Mouse (Mus musculus) liver, embryonic 16.5 days (tissue): ENCODE results near the gene Ear10. TPM values are rescaled to one million over a fixed set of nuclear protein-coding genes. Genes with fewer than 3 reads are reported as not detected.

Source experiments
- polyA plus RNA-seq: library from polyadenylated mRNA; unstranded; fragments of >200 nt; fragmentation: Nextera tagmentation; extraction: Ambion mirVana; gene quantifications from 2 replicates; pipeline ENCODE4 v1.2.1, GENCODE M21; 2015

Gene Ear10
- polyA plus RNA-seq, 1 experiment from 2014 or later: not detected

Other genes starting within 250 kb of the Ear10 start
- not detected in 2 replicates for gene Gm8165, start 246.4 kb downstream of the Ear10 start, polyA plus RNA-seq
- 0.08 and 0.50 TPM in 2 replicates for gene Gm7324, start 225.7 kb downstream of the Ear10 start, polyA plus RNA-seq
- gene Gm16506, start 196.1 kb downstream of the Ear10 start, polyA plus RNA-seq: not detected in 2 replicates
- not detected in 2 replicates for gene Gm6526, start 175.7 kb downstream of the Ear10 start, polyA plus RNA-seq
- not detected in 2 replicates for gene Gm8180, start 138.8 kb downstream of the Ear10 start, polyA plus RNA-seq
- gene Ear1, start 48.0 kb downstream of the Ear10 start, polyA plus RNA-seq: 16.2 and 16.7 TPM in 2 replicates
- 8.3 and 8.8 TPM in 2 replicates for gene Gm8113, start 1.8 kb upstream of the Ear10 start, polyA plus RNA-seq
- gene Ang5, start 33.5 kb upstream of the Ear10 start, polyA plus RNA-seq: not detected in 2 replicates
- gene Ang6, start 78.7 kb upstream of the Ear10 start, polyA plus RNA-seq: 0.22 TPM in 1 of 2 replicates, not detected in the other
- gene Ear2, start 179.1 kb upstream of the Ear10 start, polyA plus RNA-seq: 26.0 and 26.5 TPM in 2 replicates
- not detected in 2 replicates for gene Gm3327, start 200.3 kb upstream of the Ear10 start, polyA plus RNA-seq